Mouse (Mus musculus): Measurements from ENCODE around the gene Cul9. TPM values are rescaled to one million over a fixed set of nuclear protein-coding genes. Genes with fewer than 3 reads are reported as not detected.

Gene Cul9
- 0.87 TPM for polyA plus RNA-seq (2014; fragmentation: Illumina TruSeq; extraction: RNeasy Lipid Tissue Mini Kit (QIAGEN cat#74804); ENCODE audit: low read depth, low replicate concordance)

GRCm38 (mm10) chr17:46545813-46546564 is at the start of gene Cul9:
Gene Cul9, minus strand, starts transcription at chr17:46546388.

DNA sequence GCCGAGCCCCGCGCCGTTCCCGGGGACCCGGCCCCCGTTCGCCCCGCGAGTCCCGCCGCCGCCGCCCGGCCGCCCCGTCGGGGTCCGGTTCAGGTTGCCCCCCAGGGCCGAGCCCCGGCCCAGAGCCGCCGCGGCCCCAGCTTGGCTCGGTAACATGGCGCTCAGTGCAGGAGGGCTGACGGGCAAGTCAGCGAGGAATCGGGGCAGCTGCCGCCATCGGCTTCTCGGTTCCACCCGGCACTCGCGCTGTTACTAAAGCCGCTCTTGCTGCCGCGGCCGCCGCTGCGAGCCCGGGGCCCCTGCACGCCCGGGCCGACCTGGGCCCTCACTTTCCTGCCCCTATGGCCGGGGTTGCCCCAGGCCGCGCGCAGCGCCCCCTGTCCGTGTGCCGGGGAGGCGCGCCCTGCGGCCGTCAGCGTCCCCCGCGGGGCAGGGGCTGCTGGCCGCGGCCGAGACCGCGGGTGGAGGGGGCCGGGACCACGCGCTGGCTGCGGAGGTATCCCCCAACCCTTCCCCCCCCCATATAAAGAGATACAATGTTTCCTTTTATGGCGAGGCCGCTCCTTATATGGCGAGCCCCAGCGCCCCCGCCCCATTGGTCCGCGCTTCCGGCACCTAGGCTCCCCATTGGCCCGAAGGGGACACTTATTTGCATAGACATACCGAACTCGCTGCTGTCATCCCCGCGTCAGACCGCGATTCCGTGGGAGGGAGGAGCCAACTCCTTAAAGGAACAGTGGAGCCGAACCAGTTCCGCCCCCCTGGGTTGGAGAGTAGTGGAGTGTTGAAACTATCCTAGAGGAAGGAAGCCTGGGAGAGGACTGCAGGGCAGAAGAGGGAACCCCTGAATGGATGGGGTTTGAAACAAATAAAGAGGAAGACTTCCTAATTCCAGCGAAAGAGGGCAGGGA is 9.7 kb upstream of the Cul9 start, which contains the start of gene Srf:
Srf (minus strand) TSS at position 503 of the 911 bp plus-strand sequence.

DNA sequence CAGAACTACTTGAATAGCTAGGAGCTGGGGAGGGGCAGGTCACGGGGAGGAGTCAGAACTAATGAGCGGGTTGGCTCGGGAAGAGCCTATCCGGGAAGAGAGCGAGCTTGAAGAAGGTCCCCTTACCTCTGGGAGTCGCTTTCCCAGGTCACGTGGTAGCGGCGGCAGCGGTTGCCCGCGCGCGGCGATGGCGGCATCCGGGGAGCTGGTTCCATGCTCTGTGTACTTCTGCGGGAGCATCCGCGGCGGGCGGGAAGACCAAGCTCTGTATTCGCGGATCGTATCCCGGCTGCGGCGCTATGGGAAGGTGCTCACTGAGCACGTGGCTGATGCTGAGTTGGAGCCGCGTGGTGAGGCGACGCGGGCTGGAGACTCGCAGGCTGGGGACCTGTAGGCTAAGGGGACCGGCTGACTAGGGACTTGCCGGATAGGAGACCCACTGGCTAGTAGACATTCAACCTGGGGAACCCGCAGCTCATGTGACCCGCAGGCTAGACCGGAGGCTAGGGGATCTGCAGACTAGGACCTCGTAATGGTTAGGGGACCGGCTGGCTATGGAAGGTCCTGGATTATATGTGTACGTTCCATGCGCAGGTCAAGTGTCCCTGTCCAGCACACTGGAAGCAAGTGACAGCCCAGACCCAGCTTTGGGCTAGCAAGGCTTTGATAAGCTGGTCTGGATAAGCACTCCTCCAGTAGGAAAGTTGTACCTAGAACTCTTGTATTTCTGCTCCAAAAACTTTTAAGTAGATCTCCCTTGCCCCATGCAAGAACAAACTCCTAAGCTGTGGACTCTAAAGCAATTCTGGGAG is 49.4 kb downstream of the Cul9 start, which contains the start of gene Dnph1:
Dnph1 (plus strand) TSS at position 89 of the 812 bp plus-strand sequence.

GRCm38 (mm10) chr17:46487431-46487830 is 58.8 kb downstream of the Cul9 start, which contains the start of gene Ttbk1:
Gene Ttbk1, minus strand, starts transcription at chr17:46487675.

Other genes starting within 250 kb of the Cul9 start
- not detected for gene Dlk2, start 249.0 kb downstream of the Cul9 start, polyA plus RNA-seq (2014; fragmentation: Illumina TruSeq; extraction: RNeasy Lipid Tissue Mini Kit (QIAGEN cat#74804); ENCODE audit: low read depth, low replicate concordance)
- 0.64 TPM for gene Abcc10, start 218.0 kb downstream of the Cul9 start, polyA plus RNA-seq (2014; fragmentation: Illumina TruSeq; extraction: RNeasy Lipid Tissue Mini Kit (QIAGEN cat#74804); ENCODE audit: low read depth, low replicate concordance)
- 19.5 TPM for gene Zfp318, start 162.7 kb downstream of the Cul9 start, polyA plus RNA-seq (2014; fragmentation: Illumina TruSeq; extraction: RNeasy Lipid Tissue Mini Kit (QIAGEN cat#74804); ENCODE audit: low read depth, low replicate concordance)
- not detected for gene Crip3, start 117.5 kb downstream of the Cul9 start, polyA plus RNA-seq (2014; fragmentation: Illumina TruSeq; extraction: RNeasy Lipid Tissue Mini Kit (QIAGEN cat#74804); ENCODE audit: low read depth, low replicate concordance)
- 3.3 TPM for gene Slc22a7, start 107.9 kb downstream of the Cul9 start, polyA plus RNA-seq (2014; fragmentation: Illumina TruSeq; extraction: RNeasy Lipid Tissue Mini Kit (QIAGEN cat#74804); ENCODE audit: low read depth, low replicate concordance)
- gene Ttbk1, start 58.7 kb downstream of the Cul9 start, polyA plus RNA-seq (2014; fragmentation: Illumina TruSeq; extraction: RNeasy Lipid Tissue Mini Kit (QIAGEN cat#74804); ENCODE audit: low read depth, low replicate concordance), result 0.05 TPM
- 3.6 TPM for gene Dnph1, start 49.7 kb downstream of the Cul9 start, polyA plus RNA-seq (2014; fragmentation: Illumina TruSeq; extraction: RNeasy Lipid Tissue Mini Kit (QIAGEN cat#74804); ENCODE audit: low read depth, low replicate concordance)
- gene Srf, start 9.8 kb upstream of the Cul9 start, polyA plus RNA-seq (2014; fragmentation: Illumina TruSeq; extraction: RNeasy Lipid Tissue Mini Kit (QIAGEN cat#74804); ENCODE audit: low read depth, low replicate concordance), result 0.29 TPM
- not detected for gene Ptk7, start 83.1 kb upstream of the Cul9 start, polyA plus RNA-seq (2014; fragmentation: Illumina TruSeq; extraction: RNeasy Lipid Tissue Mini Kit (QIAGEN cat#74804); ENCODE audit: low read depth, low replicate concordance)
- gene Klc4, start 99.6 kb upstream of the Cul9 start, polyA plus RNA-seq (2014; fragmentation: Illumina TruSeq; extraction: RNeasy Lipid Tissue Mini Kit (QIAGEN cat#74804); ENCODE audit: low read depth, low replicate concordance), result 1.0 TPM
- gene Mrpl2, start 99.8 kb upstream of the Cul9 start, polyA plus RNA-seq (2014; fragmentation: Illumina TruSeq; extraction: RNeasy Lipid Tissue Mini Kit (QIAGEN cat#74804); ENCODE audit: low read depth, low replicate concordance), result 3.9 TPM
- 0.19 TPM for gene Cul7, start 103.9 kb upstream of the Cul9 start, polyA plus RNA-seq (2014; fragmentation: Illumina TruSeq; extraction: RNeasy Lipid Tissue Mini Kit (QIAGEN cat#74804); ENCODE audit: low read depth, low replicate concordance)
- gene Rrp36, start 128.0 kb upstream of the Cul9 start, polyA plus RNA-seq (2014; fragmentation: Illumina TruSeq; extraction: RNeasy Lipid Tissue Mini Kit (QIAGEN cat#74804); ENCODE audit: low read depth, low replicate concordance), result 3.1 TPM
- gene Mea1, start 132.4 kb upstream of the Cul9 start, polyA plus RNA-seq (2014; fragmentation: Illumina TruSeq; extraction: RNeasy Lipid Tissue Mini Kit (QIAGEN cat#74804); ENCODE audit: low read depth, low replicate concordance), result 11.7 TPM
- gene Klhdc3, start 134.5 kb upstream of the Cul9 start, polyA plus RNA-seq (2014; fragmentation: Illumina TruSeq; extraction: RNeasy Lipid Tissue Mini Kit (QIAGEN cat#74804); ENCODE audit: low read depth, low replicate concordance), result 6.7 TPM
- gene Ppp2r5d, start 158.7 kb upstream of the Cul9 start, polyA plus RNA-seq (2014; fragmentation: Illumina TruSeq; extraction: RNeasy Lipid Tissue Mini Kit (QIAGEN cat#74804); ENCODE audit: low read depth, low replicate concordance), result 6.5 TPM
- gene Pex6, start 165.1 kb upstream of the Cul9 start, polyA plus RNA-seq (2014; fragmentation: Illumina TruSeq; extraction: RNeasy Lipid Tissue Mini Kit (QIAGEN cat#74804); ENCODE audit: low read depth, low replicate concordance), result 0.90 TPM
- 173 TPM for gene Gnmt, start 182.8 kb upstream of the Cul9 start, polyA plus RNA-seq (2014; fragmentation: Illumina TruSeq; extraction: RNeasy Lipid Tissue Mini Kit (QIAGEN cat#74804); ENCODE audit: low read depth, low replicate concordance)
- 2.3 TPM for gene Cnpy3, start 205.8 kb upstream of the Cul9 start, polyA plus RNA-seq (2014; fragmentation: Illumina TruSeq; extraction: RNeasy Lipid Tissue Mini Kit (QIAGEN cat#74804); ENCODE audit: low read depth, low replicate concordance)
- gene Ptcra, start 217.3 kb upstream of the Cul9 start, polyA plus RNA-seq (2014; fragmentation: Illumina TruSeq; extraction: RNeasy Lipid Tissue Mini Kit (QIAGEN cat#74804); ENCODE audit: low read depth, low replicate concordance), result not detected
- 19.9 TPM for gene 2310039H08Rik, start 226.2 kb upstream of the Cul9 start, polyA plus RNA-seq (2014; fragmentation: Illumina TruSeq; extraction: RNeasy Lipid Tissue Mini Kit (QIAGEN cat#74804); ENCODE audit: low read depth, low replicate concordance)
- 34.9 TPM for gene Rpl7l1, start 236.3 kb upstream of the Cul9 start, polyA plus RNA-seq (2014; fragmentation: Illumina TruSeq; extraction: RNeasy Lipid Tissue Mini Kit (QIAGEN cat#74804); ENCODE audit: low read depth, low replicate concordance)